Comparison of ENCODE assay signal across 9 mouse cellular contexts in genomic region chr7:76971334-76971733, GRCm38 (mm10).
DNase-seq lines count a peak whose midpoint lies in the region; ATAC-seq and TF ChIP-seq lines count a peak whose summit lies in the region.
"Had no signal": no experiment of that assay in that cellular context is flagged by ENCODE, and none has a peak within 500 bp of the region (broad histone marks: within the 10 kb centered on the region; RNA-seq: fewer than 3 reads in every experiment).

No protein-coding gene starts in this region.

- ATAC-seq in heart, postnatal 0 days (ENCODE audit: insufficient read depth, low read depth): no peak
- no peak for ATAC-seq in heart, embryonic 11.5 days (replicated peaks; ENCODE audit: insufficient number of reproducible peaks, low FRiP score, low TSS enrichment)
- ATAC-seq in neural tube, embryonic 15.5 days (ENCODE audit: low FRiP score): no peak

- no peak overlapping the region for H3K27ac ChIP-seq in heart, postnatal 0 days (ENCODE audit: low read depth)
- H3K27ac ChIP-seq in heart, embryonic 11.5 days (ENCODE audit: low read depth, low read length): no peak overlapping the region
- no peak overlapping the region for H3K27ac ChIP-seq in neural tube, embryonic 15.5 days (replicated peaks)
- H3K27ac ChIP-seq: hindbrain, embryonic 15.5 days had no signal

- no peak overlapping the region for H3K9ac ChIP-seq in heart, postnatal 0 days (replicated peaks; ENCODE audit: low read depth, low read length)
- H3K9ac ChIP-seq in heart, embryonic 11.5 days (ENCODE audit: low read depth, low read length): no peak overlapping the region
- H3K9ac ChIP-seq in neural tube, embryonic 15.5 days (replicated peaks): no peak overlapping the region
- H3K9ac ChIP-seq: hindbrain, embryonic 15.5 days had no signal

- TF ChIP-seq EP300 in heart, postnatal 0 days (IDR thresholded peaks at IDR 0.05; ENCODE audit: low read depth): no peak

- H3K4me2 ChIP-seq in heart, postnatal 0 days (ENCODE audit: low read depth, low read length): no peak overlapping the region
- H3K4me2 ChIP-seq in heart, embryonic 11.5 days: no peak overlapping the region
- no peak overlapping the region for H3K4me2 ChIP-seq in neural tube, embryonic 15.5 days
- H3K4me2 ChIP-seq: hindbrain, embryonic 15.5 days had no signal

- H3K4me1 ChIP-seq in heart, postnatal 0 days (ENCODE audit: control insufficient read depth, insufficient read depth): no peaks in the 10 kb centered on the region; the same call in 1 of the 2 replicates
- H3K4me1 ChIP-seq in heart, embryonic 11.5 days (ENCODE audit: control insufficient read depth, insufficient read depth, low read length): no peaks in the 10 kb centered on the region
- no peaks in the 10 kb centered on the region for H3K4me1 ChIP-seq in neural tube, embryonic 15.5 days
- H3K4me1 ChIP-seq: hindbrain, embryonic 15.5 days had no signal

- H3K36me3 ChIP-seq in heart, postnatal 0 days (replicated peaks; ENCODE audit: control insufficient read depth, insufficient read depth, low read length): no peaks in the 10 kb centered on the region
- no peaks in the 10 kb centered on the region for H3K36me3 ChIP-seq in heart, embryonic 11.5 days (ENCODE audit: control insufficient read depth, insufficient read depth, low read length)
- H3K36me3 ChIP-seq in neural tube, embryonic 15.5 days: no peaks in the 10 kb centered on the region
- H3K36me3 ChIP-seq: hindbrain, embryonic 15.5 days had no signal

- DNase-seq in heart, postnatal 0 days (ENCODE audit: low spot score): no peak
- peak; percentile 14 for DNase-seq in neural tube, embryonic 10.5 days (ENCODE audit: extremely low spot score, low spot score)
- peak; percentile 26 to 58 for DNase-seq in cerebellum, postnatal 25 days
- peak; percentile 72 for DNase-seq in retina, postnatal 1 day
- DNase-seq in ovary, postnatal 36 days (ENCODE audit: low spot score): no peak
- no peak for DNase-seq in spleen, postnatal 4 days (ENCODE audit: low spot score in 2 of 2)

- peak; percentile 53 for TF ChIP-seq CTCF in heart, postnatal 0 days (IDR thresholded peaks at IDR 0.05; ENCODE audit: low read depth)

- H3K27me3 ChIP-seq in heart, postnatal 0 days (ENCODE audit: control insufficient read depth, insufficient read depth, low read length): no peaks in the 10 kb centered on the region
- H3K27me3 ChIP-seq in heart, embryonic 11.5 days (ENCODE audit: control insufficient read depth, insufficient read depth, low read length): no peaks in the 10 kb centered on the region
- no peaks in the 10 kb centered on the region for H3K27me3 ChIP-seq in neural tube, embryonic 15.5 days (replicated peaks)
- H3K27me3 ChIP-seq: hindbrain, embryonic 15.5 days had no signal

- WGBS in heart, postnatal 0 days: 14% methylated on average over 3 of the region's 3 CpGs
- 8% methylated on average over 3 of the region's 3 CpGs for WGBS in heart, embryonic 11.5 days (ENCODE audit: insufficient replicate concordance)
- WGBS in neural tube, embryonic 15.5 days: 18% methylated on average over 3 of the region's 3 CpGs

- no peak overlapping the region for H3K4me3 ChIP-seq in heart, postnatal 0 days (ENCODE audit: low read depth, low read length)
- H3K4me3 ChIP-seq in heart, embryonic 11.5 days (ENCODE audit: low read depth, low read length): no peak overlapping the region
- no peak overlapping the region for H3K4me3 ChIP-seq in neural tube, embryonic 15.5 days (replicated peaks)
- H3K4me3 ChIP-seq: hindbrain, embryonic 15.5 days had no signal

- no peaks in the 10 kb centered on the region for H3K9me3 ChIP-seq in heart, postnatal 0 days (replicated peaks; ENCODE audit: control insufficient read depth, low read length)
- H3K9me3 ChIP-seq in heart, embryonic 11.5 days (replicated peaks; ENCODE audit: control insufficient read depth, low read length): no peaks in the 10 kb centered on the region
- no peaks in the 10 kb centered on the region for H3K9me3 ChIP-seq in neural tube, embryonic 15.5 days (replicated peaks)
- H3K9me3 ChIP-seq: hindbrain, embryonic 15.5 days had no signal

Comparison
In these comparisons a context has a peak if more than half of its experiments do, and no peak if none do; other contexts are left out.
1. DNase-seq: peak in neural tube, embryonic 10.5 days (single experiment), cerebellum, postnatal 25 days (2 of 2) and retina, postnatal 1 day (single experiment); none in heart, postnatal 0 days (single experiment), ovary, postnatal 36 days (single experiment) and spleen, postnatal 4 days (0 of 2).